Mouse (Mus musculus) CD4-positive, CD25-positive, alpha-beta regulatory T cell (primary cell): ENCODE results near the gene Tceal5. TPM values are rescaled to one million over a fixed set of nuclear protein-coding genes. Genes with fewer than 3 reads are reported as not detected.

ENCODE experiments used
- polyA plus RNA-seq: library from polyadenylated mRNA; unstranded; fragments of 100-300 nt; shearing (Covaris generic); gene quantifications from one replicate; pipeline ENCODE4 v1.2.1, GENCODE M21; 2017

The Tceal5 gene
- not detected for polyA plus RNA-seq

GRCm38 (mm10) chrX:136203664-136204066 is at the start of gene Tceal5:
Tceal5 (minus strand) TSS chrX:136203876.

GRCm38 (mm10) chrX:136244574-136245229 is 41.0 kb upstream of the Tceal5 start, which contains the start of gene Tceal9:
Tceal9 (plus strand) TSS chrX:136245079.

GRCm38 (mm10) chrX:136214729-136215677 is 11.3 kb upstream of the Tceal5 start, which contains the start of the genes Tceal7 and Bex1:
Tceal7 (plus strand) TSS chrX:136214779.
Bex1 (minus strand) TSS chrX:136215513.

DNA sequence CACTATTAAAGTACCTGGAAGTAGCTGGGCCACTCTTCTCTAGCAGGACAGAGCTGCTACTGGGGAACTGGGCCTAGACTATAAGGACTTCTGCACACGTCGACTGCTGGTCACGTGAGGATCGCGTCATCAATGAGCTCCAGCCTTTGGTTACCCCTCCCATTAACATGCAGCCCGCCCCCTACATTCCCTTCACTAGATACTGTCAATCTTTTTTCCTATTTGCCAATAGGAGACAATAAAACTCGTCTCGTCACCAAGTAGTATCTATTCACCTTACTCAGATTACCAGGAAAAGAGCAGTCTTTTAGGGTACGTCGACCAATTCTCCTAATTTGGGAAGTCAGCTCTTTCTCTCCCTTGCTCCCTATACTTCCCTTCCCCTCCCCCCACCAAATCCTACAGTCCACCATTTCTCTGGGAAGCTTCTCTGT is 31.5 kb downstream of the Tceal5 start, which contains the start of gene Tceal8:
Gene Tceal8, minus strand, starts transcription at position 225 of the 434 bp plus-strand sequence.

Other genes starting within 250 kb of the Tceal5 start
- gene Arxes2, start 210.1 kb downstream of the Tceal5 start, polyA plus RNA-seq = 8.0 TPM
- not detected for gene Arxes1, start 170.5 kb downstream of the Tceal5 start, polyA plus RNA-seq
- 0.96 TPM for gene Bex2, start 135.6 kb downstream of the Tceal5 start, polyA plus RNA-seq
- gene Nxf3, start 118.6 kb downstream of the Tceal5 start, polyA plus RNA-seq = not detected
- not detected for gene Bex4, start 64.9 kb downstream of the Tceal5 start, polyA plus RNA-seq
- 1.6 TPM for gene Tceal8, start 31.5 kb downstream of the Tceal5 start, polyA plus RNA-seq
- gene Tceal7, start 10.9 kb upstream of the Tceal5 start, polyA plus RNA-seq = not detected
- gene Bex1, start 11.6 kb upstream of the Tceal5 start, polyA plus RNA-seq = not detected
- 46.1 TPM for gene Tceal9, start 41.2 kb upstream of the Tceal5 start, polyA plus RNA-seq
- 85.3 TPM for gene Bex3, start 66.4 kb upstream of the Tceal5 start, polyA plus RNA-seq